Mouse (Mus musculus): ENCODE measurements around the gene Racgap1.
A peak's percentile ranks its signal among the peaks of the same experiment; 100 is the strongest.

Racgap1 gene

GRCm38 (mm10) chr15:99590429-99591084, 60.9 kb downstream of the Racgap1 start, which contains the start of gene Aqp5:
TSS of gene Aqp5 (plus strand) at chr15:99590782.
- no peak for DNase-seq (ENCODE audit: low spot score)

DNA sequence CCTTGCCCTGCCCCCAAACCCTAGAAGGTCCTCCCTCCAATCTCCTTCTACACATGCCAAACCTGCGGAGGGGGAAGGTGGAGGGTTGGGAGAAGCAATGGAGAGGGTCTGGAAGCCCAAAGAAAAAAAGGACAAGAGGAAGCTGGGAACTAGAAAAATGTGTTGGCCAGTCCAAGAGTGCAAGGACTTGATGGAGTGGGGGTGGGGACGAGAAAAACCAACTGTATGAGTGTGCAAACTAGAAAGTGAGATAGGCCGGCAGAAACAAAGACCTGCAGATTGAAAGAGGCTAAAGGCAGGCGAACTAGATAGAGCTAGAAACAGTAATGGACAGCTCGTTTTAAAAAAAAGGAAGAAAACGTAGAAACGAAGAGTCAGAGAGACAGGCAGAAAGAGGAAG, 61.8 kb downstream of the Racgap1 start:
- DNase-seq (ENCODE audit: low spot score) = no peak

DNA sequence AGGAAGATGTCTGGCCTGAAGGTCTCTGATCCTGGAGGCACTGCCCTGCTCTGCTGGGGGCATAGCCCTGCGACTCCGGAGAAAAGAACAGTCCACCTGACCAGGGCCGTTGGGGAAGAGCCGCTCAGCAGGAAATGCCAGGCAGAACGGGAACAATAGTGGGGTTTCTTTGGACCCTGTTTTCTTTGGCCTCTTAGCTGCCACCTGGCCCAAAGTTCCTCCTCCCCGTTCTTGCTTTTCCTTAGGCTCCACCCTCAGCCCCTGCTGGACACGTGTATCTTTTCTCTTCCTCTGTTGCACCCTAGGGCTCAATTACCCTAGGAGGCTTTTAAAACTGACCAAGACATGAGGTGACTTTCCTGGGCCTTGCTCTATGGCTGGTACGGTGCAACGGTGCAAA, 62.2 kb downstream of the Racgap1 start:
- no peak for DNase-seq (ENCODE audit: low spot score)

DNA sequence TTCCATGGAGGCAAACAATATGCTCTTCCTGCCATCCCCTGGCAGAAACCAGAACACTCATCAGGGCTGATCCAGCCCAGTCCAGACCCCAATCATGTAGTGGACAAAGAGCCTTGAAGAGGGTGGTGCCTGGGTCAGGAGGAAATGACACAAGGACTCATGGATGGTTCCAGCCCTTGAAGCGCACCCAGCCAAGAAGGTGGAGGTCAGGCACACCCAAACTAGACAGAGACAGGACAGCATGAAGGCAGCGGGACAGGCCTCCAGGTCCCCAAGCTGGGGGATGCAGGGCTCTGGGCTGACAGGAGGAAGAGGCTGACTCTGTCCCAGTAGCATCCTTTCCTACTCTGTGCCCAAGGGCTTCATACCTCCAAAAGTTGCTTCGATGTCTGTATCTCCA, 64.9 kb downstream of the Racgap1 start:
- no peak for DNase-seq (ENCODE audit: low spot score)

GRCm38 (mm10) chr15:99585741-99586140, 65.7 kb downstream of the Racgap1 start:
- DNase-seq (ENCODE audit: low spot score) = no peak

- DNase-seq (ENCODE audit: low spot score) = no peak
Measured at GRCm38 (mm10) chr15:99584407-99585202, 66.9 kb downstream of the Racgap1 start.

GRCm38 (mm10) chr15:99583463-99584344, 67.8 kb downstream of the Racgap1 start:
- DNase-seq (ENCODE audit: low spot score) = peak; percentile 56

GRCm38 (mm10) chr15:99578802-99579485, 72.5 kb downstream of the Racgap1 start, which contains the start of gene Aqp2:
TSS of gene Aqp2 (plus strand) at chr15:99579055.
- DNase-seq (ENCODE audit: low spot score) = peak; percentile 39

Data from adipocyte (in vitro differentiated cells).